Mouse (Mus musculus) lung, embryonic 14.5 days (tissue): ENCODE results near the gene Tango2. TPM values are rescaled to one million over a fixed set of nuclear protein-coding genes. Genes with fewer than 3 reads are reported as not detected.

ENCODE experiments used
- ATAC-seq: fragments of 200-750 bp; cut with Nextera tagmentation; 2 replicates; pipeline ENCODE4 v1.8.0; 2017; ENCODE audit warnings: mild to moderate bottlenecking, moderate TSS enrichment, moderate library complexity; ENCODE audit not compliant: insufficient read depth
- DNase-seq: peaks from one replicate; pipeline ENCODE4 v3.0.0-alpha.2; 2015
- H3K27ac ChIP-seq: fragments of 300-500 bp; sonication (generic); 2 replicates; pipeline ENCODE4 v1.5.1; 2014; ENCODE audit warnings: low read depth, mild to moderate bottlenecking, moderate library complexity
- H3K27me3 ChIP-seq: fragments of 300-500 bp; sonication (generic); 2 replicates; pipeline ENCODE4 v1.6.1; 2014; ENCODE audit warnings: low read length, control low read depth; ENCODE audit not compliant: insufficient read depth
- H3K36me3 ChIP-seq: fragments of 300-500 bp; sonication (generic); 2 replicates; pipeline ENCODE4 v1.6.1; 2014; ENCODE audit warnings: control low read depth; ENCODE audit not compliant: insufficient read depth
- H3K4me1 ChIP-seq: fragments of 300-500 bp; sonication (generic); 2 replicates; pipeline ENCODE4 v1.6.1; 2014; ENCODE audit warnings: antibody characterized with exemption, control low read depth; ENCODE audit not compliant: insufficient read depth
- H3K4me2 ChIP-seq: fragments of 300-500 bp; sonication (generic); 2 replicates; pipeline ENCODE4 v1.6.1; 2014; ENCODE audit warnings: mild to moderate bottlenecking
- H3K4me3 ChIP-seq: fragments of 300-500 bp; sonication (generic); 2 replicates; pipeline ENCODE4 v1.5.1; 2014; ENCODE audit warnings: low read depth, low read length
- H3K9ac ChIP-seq: fragments of 300-500 bp; sonication (generic); 2 replicates; pipeline ENCODE4 v1.6.1; 2014
- H3K9me3 ChIP-seq: fragments of 300-500 bp; sonication (generic); 2 replicates; pipeline ENCODE4 v1.6.1; 2016; ENCODE audit warnings: low read depth, low read length, control low read depth
- CTCF ChIP-seq: IDR thresholded peaks from 2 replicates; pipeline ENCODE4 v1.5.1; 2016; ENCODE audit warnings: antibody characterized with exemption, low read depth
- WGBS: fragments of 180-500 bp; shearing (Covaris S2); extraction: QIAGEN DNeasy Blood & Tissue Kit; methylation state at CpG from one replicate; pipeline ENCODE4 v1.1.7; 2014; 5-methylcytosine and 5-hydroxymethylcytosine counted together
- polyA plus RNA-seq: library from polyadenylated mRNA; unstranded; fragments of >200 nt; fragmentation: Nextera tagmentation; extraction: Ambion mirVana; gene quantifications from 2 replicates; pipeline ENCODE4 v1.2.1, GENCODE M21; 2014

Tango2 gene
- polyA plus RNA-seq, 1 experiment from 2014 or later, result 27.2 TPM

GRCm38 (mm10) chr16:18387704-18388582 is 40.0 kb upstream of the Tango2 start:
- no peak overlapping the region for H3K9ac ChIP-seq

GRCm38 (mm10) chr16:18386972-18387371 is 39.1 kb upstream of the Tango2 start:
- Histone ChIP-seq H3K4me1 (peaks cover 14% of the 10 kb centered on the region), H3K9me3 (no peaks in the 10 kb centered on the region), H3K27me3 (no peaks in the 10 kb centered on the region), H3K27ac (no peak overlapping the region), H3K36me3 (no peaks in the 10 kb centered on the region), H3K9ac (no peak overlapping the region), H3K4me3 (no peak overlapping the region), H3K4me2 (no peak overlapping the region)
- ATAC-seq (no peak), DNase-seq (no peak)
- no peak for TF ChIP-seq CTCF
- 52% methylated on average over 3 of the region's 3 CpGs for WGBS

More at GRCm38 (mm10) chr16:18387704-18388582, 40.0 kb upstream of the Tango2 start:
- Histone ChIP-seq H3K4me2 (no peak overlapping the region), H3K4me1 (peaks cover 13% of the 10 kb centered on the region), H3K27me3 (no peaks in the 10 kb centered on the region), H3K36me3 (no peaks in the 10 kb centered on the region), H3K9me3 (no peaks in the 10 kb centered on the region), H3K4me3 (no peak overlapping the region), H3K27ac (peak overlapping the region; percentile 26; the same call in 1 of the 2 replicates)
- WGBS, result 23% methylated on average over 5 of the region's 7 CpGs
- ATAC-seq (peak; percentile 25; the same call in 1 of the 2 replicates), DNase-seq (peak; percentile 47)
- TF ChIP-seq CTCF, result no peak

- no peaks in the 10 kb centered on the region for H3K9me3 ChIP-seq
- no peak overlapping the region for H3K4me2 ChIP-seq
- H3K36me3 ChIP-seq, result no peaks in the 10 kb centered on the region
- TF ChIP-seq CTCF, result no peak
- H3K27ac ChIP-seq, result no peak overlapping the region
- H3K9ac ChIP-seq, result no peak overlapping the region
- no peak overlapping the region for H3K4me3 ChIP-seq
- WGBS, result 73% methylated on average over 7 of the region's 7 CpGs
- ATAC-seq, result no peak
- H3K27me3 ChIP-seq, result no peaks in the 10 kb centered on the region
- H3K4me1 ChIP-seq, result peaks cover 14% of the 10 kb centered on the region
- DNase-seq, result no peak
Observed at GRCm38 (mm10) chr16:18386451-18386850, 38.5 kb upstream of the Tango2 start.

- H3K9me3 ChIP-seq, result no peaks in the 10 kb centered on the region
- DNase-seq, result no peak
- no peaks in the 10 kb centered on the region for H3K36me3 ChIP-seq
- no peak for TF ChIP-seq CTCF
- H3K4me3 ChIP-seq, result no peak overlapping the region
- H3K27me3 ChIP-seq, result no peaks in the 10 kb centered on the region
- WGBS, result 60% methylated on average over 5 of the region's 5 CpGs
- H3K4me2 ChIP-seq, result no peak overlapping the region
- H3K4me1 ChIP-seq, result peaks cover 14% of the 10 kb centered on the region
- H3K9ac ChIP-seq, result no peak overlapping the region
- no peak for ATAC-seq
- H3K27ac ChIP-seq, result no peak overlapping the region
Observed at GRCm38 (mm10) chr16:18385411-18385810, 37.5 kb upstream of the Tango2 start.

GRCm38 (mm10) chr16:18384659-18385058 is 36.8 kb upstream of the Tango2 start:
- Histone ChIP-seq H3K36me3 (no peaks in the 10 kb centered on the region), H3K27ac (no peak overlapping the region), H3K4me1 (peaks cover 14% of the 10 kb centered on the region), H3K4me2 (no peak overlapping the region), H3K27me3 (no peaks in the 10 kb centered on the region), H3K9ac (no peak overlapping the region), H3K9me3 (no peaks in the 10 kb centered on the region), H3K4me3 (no peak overlapping the region)
- ATAC-seq (no peak), DNase-seq (no peak)
- WGBS, result 79% methylated on average over 8 of the region's 8 CpGs
- TF ChIP-seq CTCF, result no peak

- DNase-seq (no peak), ATAC-seq (no peak)
- TF ChIP-seq CTCF, result no peak
- H3K36me3 ChIP-seq, result no peaks in the 10 kb centered on the region
- H3K4me1 ChIP-seq, result peaks cover 13% of the 10 kb centered on the region
- no peak overlapping the region for H3K27ac ChIP-seq
- no peaks in the 10 kb centered on the region for H3K27me3 ChIP-seq
- H3K4me3 ChIP-seq, result no peak overlapping the region
- H3K4me2 ChIP-seq, result no peak overlapping the region
- H3K9me3 ChIP-seq, result no peaks in the 10 kb centered on the region
- WGBS, result 71% methylated on average over 7 of the region's 7 CpGs
- no peak overlapping the region for H3K9ac ChIP-seq
Observed at GRCm38 (mm10) chr16:18384211-18384610, 36.3 kb upstream of the Tango2 start.

- TF ChIP-seq CTCF, result no peak
- Histone ChIP-seq H3K4me3 (no peak overlapping the region), H3K27ac (no peak overlapping the region), H3K9ac (no peak overlapping the region), H3K36me3 (no peaks in the 10 kb centered on the region), H3K4me1 (peaks cover 8% of the 10 kb centered on the region), H3K4me2 (no peak overlapping the region), H3K27me3 (no peaks in the 10 kb centered on the region), H3K9me3 (no peaks in the 10 kb centered on the region)
- ATAC-seq (no peak), DNase-seq (no peak)
- WGBS, result 19% methylated on average over 3 of the region's 3 CpGs
Observed at GRCm38 (mm10) chr16:18383756-18384155, 35.9 kb upstream of the Tango2 start.
